Mouse (Mus musculus) spleen, adult 12 weeks (tissue): Measurements from ENCODE around the gene Ppp1r11.

ENCODE experiments used
- DNase-seq: peaks from one replicate; pipeline ENCODE4 v3.0.0; 2022; ENCODE audit warnings: low spot score

Gene Ppp1r11

GRCm38 (mm10) chr17:36915076-36915475 is 36.5 kb downstream of the Ppp1r11 start:
- peak; percentile 6 for DNase-seq

- peak; percentile 45 for DNase-seq
These were observed 37.4 kb downstream of the Ppp1r11 start for GRCm38 (mm10) chr17:36914108-36914507.

GRCm38 (mm10) chr17:36912031-36912430 is 39.5 kb downstream of the Ppp1r11 start:
- DNase-seq: no peak

- no peak for DNase-seq
These were observed 41.7 kb downstream of the Ppp1r11 start for GRCm38 (mm10) chr17:36909802-36910201.

DNA sequence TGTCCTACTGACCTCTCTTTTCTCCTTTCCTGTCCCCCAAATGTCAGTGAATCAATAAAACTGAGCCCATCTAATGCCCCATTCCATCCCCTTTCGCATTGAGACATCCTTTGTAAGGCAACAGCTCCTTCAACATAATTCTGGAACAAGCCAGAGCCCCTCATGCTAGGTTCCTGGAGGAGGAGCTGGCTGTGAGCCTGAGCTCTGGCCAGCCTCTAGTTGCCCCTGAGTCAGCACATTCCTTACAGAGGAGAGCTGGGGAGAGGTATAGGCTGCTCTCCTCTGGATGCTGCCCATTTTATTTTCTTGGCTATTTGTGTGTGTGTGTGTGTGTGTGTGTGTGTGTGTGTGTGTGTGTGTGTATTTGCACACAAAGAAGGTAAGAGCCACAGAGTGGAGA is 43.3 kb downstream of the Ppp1r11 start:
- DNase-seq: no peak

DNA sequence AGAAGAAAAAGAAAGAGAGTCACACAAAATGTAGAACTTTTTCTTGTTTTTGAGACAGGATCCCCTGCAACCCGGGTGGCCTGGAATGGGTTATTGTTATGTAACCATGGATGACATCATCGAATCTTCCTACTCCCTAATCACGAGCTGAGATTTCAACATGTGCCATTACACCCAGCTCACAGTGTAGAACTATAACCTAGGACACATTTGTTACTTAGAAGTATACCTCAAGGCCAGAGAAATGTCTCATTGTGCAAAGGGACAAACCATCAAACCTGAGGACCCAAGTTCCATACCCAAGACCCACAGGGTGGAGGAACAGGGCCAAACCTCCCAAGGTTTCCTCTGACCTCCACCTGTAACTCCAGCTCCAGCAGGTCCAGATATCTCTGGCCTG is 47.9 kb downstream of the Ppp1r11 start:
- DNase-seq: no peak

DNA sequence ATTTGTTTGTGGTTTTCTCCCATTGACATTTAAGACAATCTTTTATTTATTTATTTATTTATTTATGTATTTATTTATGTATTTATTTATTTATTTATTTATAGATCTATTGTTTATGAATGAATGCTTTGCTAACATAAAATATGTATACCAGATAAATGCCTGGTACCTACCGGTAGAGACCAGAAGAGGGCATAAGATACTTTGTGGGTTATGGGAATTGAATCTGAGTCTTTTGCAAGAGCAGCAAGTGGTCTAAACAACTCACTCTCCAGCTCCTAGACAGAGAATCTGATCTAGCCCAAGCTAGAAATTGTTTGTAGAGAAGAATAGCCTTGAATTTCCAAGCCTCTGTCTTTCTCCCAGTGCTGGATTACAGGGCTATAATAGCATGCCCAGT is 50.9 kb downstream of the Ppp1r11 start:
- no peak for DNase-seq

- no peak for DNase-seq
These were observed 51.5 kb downstream of the Ppp1r11 start for GRCm38 (mm10) chr17:36900001-36900400.

GRCm38 (mm10) chr17:36899376-36899775 is 52.2 kb downstream of the Ppp1r11 start:
- no peak for DNase-seq
